Mouse (Mus musculus) brain, adult 2 months (tissue): ENCODE data around the gene Shox2.

Experiments used
- DNase-seq: peaks from one replicate; pipeline ENCODE4 v3.0.0; 2011; ENCODE audit warnings: low read depth, low spot score

Shox2 gene

DNA sequence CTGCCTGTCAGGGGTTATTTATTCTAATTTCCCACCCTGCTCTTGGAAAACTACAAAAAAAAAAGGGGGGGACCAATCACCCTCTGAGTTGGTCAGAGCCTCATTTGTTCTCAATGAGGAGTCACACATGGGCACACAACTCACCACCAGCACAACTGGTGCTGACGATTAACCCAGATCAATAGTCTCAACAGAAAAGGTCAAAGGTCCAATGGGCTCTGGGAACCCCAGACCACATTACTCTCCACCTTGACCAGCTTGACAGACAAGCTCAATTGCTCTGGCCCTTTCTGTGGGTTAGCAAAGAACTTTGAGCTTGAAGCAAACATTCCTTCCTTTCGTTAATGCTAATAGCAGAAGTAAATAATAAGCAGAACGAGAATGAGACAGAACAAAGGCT is 16.7 kb downstream of the Shox2 start:
- no peak for DNase-seq

DNA sequence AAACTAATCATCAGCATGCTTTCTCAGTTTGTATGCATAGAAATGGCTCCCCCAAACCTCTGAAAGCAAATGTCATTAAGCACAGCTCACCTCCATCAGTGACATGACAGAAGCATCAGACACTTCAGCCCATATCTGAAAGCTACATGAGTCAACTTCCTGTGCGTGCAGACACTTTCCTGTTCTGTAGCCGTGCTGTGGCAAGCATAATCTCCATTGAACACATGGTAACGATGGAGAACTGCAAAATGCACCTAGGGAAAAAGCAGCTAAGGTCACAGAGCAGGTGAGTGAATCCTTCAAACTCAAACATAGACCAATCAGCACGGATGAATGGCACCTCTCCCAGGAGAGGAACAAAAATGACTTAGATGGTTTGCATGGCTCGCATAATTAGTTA is 21.6 kb downstream of the Shox2 start:
- no peak for DNase-seq

DNA sequence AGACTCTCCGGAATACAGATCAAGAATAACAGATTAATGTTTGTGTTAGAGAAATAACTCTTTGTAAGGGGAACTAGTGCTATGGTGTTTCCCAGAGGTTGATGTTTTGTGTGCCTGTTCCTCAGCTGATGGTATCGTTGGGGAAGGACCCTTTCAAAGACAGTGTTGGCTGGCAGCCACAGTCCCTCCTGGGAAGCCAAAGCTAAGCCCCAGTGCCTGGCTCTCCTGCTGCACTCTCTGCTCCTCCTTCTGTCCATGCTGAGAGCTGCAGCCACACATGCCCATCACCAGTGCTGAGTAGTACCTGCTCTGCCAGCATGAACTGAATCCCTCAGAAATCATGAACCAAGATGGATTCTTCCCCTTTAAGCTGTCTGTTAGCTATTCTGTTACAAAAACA is 26.4 kb downstream of the Shox2 start:
- no peak for DNase-seq

DNA sequence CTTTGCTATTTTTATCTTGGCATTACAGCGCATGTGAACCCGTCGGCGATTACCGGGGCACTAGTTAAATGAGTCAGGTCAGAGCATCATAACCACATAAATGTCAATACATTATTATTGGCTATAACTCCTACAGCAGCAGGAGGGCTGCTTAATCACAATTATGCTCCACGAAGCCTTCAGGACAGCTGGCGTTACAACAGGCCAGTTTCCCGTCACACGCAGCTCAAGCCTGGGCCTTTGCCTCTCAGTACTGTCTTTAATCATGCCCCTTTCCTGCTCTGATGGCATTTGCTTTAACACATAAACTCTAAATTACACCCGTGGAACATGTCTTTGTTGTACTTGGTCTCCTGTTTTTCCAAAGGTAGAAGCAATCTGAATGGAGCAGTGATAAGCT is 41.9 kb downstream of the Shox2 start:
- no peak for DNase-seq

DNA sequence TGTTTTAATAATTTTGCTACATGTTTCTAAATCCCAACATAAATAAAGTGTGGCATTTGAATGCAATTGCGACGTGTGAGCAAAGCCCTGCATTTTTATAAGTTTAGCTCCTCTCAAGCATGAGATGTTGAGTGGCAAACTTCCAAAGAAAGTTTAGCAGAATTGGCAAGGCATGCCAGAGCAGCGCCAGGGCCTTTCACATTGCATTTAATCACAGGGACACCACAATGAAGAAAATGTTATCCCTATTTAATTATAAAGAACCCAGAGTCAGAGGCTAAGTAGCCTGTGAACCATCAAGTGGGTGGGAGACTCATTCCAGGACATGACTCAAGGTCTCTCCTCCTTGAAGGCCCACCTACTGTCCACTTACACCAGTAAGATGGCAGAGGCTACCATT is 59.1 kb downstream of the Shox2 start:
- DNase-seq: peak; percentile 12
